Mouse (Mus musculus) liver, postnatal 0 days (tissue): ENCODE data around the gene Adap1. TPM values are rescaled to one million over a fixed set of nuclear protein-coding genes. Genes with fewer than 3 reads are reported as not detected.

Experiments used
- ATAC-seq: fragments of 200-750 bp; cut with Nextera tagmentation; 2 replicates; pipeline ENCODE4 v1.8.0; 2017; ENCODE audit warnings: mild to moderate bottlenecking, moderate library complexity
- DNase-seq: peaks from one replicate; pipeline ENCODE4 v3.0.0-alpha.2; 2016
- H3K27ac ChIP-seq: fragments of 300-500 bp; sonication (generic); 2 replicates; pipeline ENCODE4 v1.5.1; 2014; ENCODE audit warnings: antibody characterized with exemption, moderate library complexity, mild to moderate bottlenecking, low read depth
- H3K27me3 ChIP-seq: fragments of 300-500 bp; sonication (generic); 2 replicates; pipeline ENCODE4 v1.6.1; 2014; ENCODE audit warnings: low read length, control low read depth, mixed read lengths; ENCODE audit not compliant: insufficient read depth
- H3K36me3 ChIP-seq: fragments of 300-500 bp; sonication (generic); replicated peaks from 2 replicates; pipeline ENCODE4 v1.6.1; 2014; ENCODE audit warnings: mild to moderate bottlenecking, control low read depth, low read length, moderate library complexity, mixed read lengths; ENCODE audit not compliant: insufficient read depth
- H3K4me1 ChIP-seq: fragments of 300-500 bp; sonication (generic); 2 replicates; pipeline ENCODE4 v1.6.1; 2014; ENCODE audit warnings: antibody characterized with exemption, mild to moderate bottlenecking, control low read depth; ENCODE audit not compliant: insufficient read depth
- H3K4me2 ChIP-seq: fragments of 300-500 bp; sonication (generic); 2 replicates; pipeline ENCODE4 v1.6.1; 2014; ENCODE audit warnings: low read depth, mild to moderate bottlenecking, low read length, moderate library complexity, mixed read lengths
- H3K4me3 ChIP-seq: fragments of 300-500 bp; sonication (generic); 2 replicates; pipeline ENCODE4 v1.5.1; 2014; ENCODE audit warnings: low read depth, low read length
- H3K9ac ChIP-seq: fragments of 300-500 bp; sonication (generic); replicated peaks from 2 replicates; pipeline ENCODE4 v1.6.1; 2014; ENCODE audit warnings: mild to moderate bottlenecking, moderate library complexity
- H3K9me3 ChIP-seq: fragments of 300-500 bp; sonication (generic); 2 replicates; pipeline ENCODE4 v1.6.1; 2016; ENCODE audit warnings: mild to moderate bottlenecking, control low read depth, low read length, mixed read lengths
- CTCF ChIP-seq: sonication (generic); IDR thresholded peaks from 2 replicates; pipeline ENCODE4 v1.5.1; 2016; ENCODE audit warnings: antibody characterized with exemption, low read depth
- EP300 ChIP-seq: IDR thresholded peaks from 2 replicates; pipeline ENCODE4 v1.6.1; 2016; ENCODE audit warnings: antibody characterized with exemption, low read depth, mild to moderate bottlenecking
- WGBS: fragments of 180-500 bp; shearing (Covaris S2); extraction: QIAGEN DNeasy Blood & Tissue Kit; methylation state at CpG from one replicate; pipeline ENCODE4 v1.1.7; 2014; ENCODE audit not compliant: insufficient replicate concordance; 5-methylcytosine and 5-hydroxymethylcytosine counted together
- polyA plus RNA-seq: library from polyadenylated mRNA; unstranded; fragments of >200 nt; fragmentation: Nextera tagmentation; extraction: Ambion mirVana; gene quantifications from 2 replicates; pipeline ENCODE4 v1.2.1, GENCODE M21; 2015

Adap1 gene
- polyA plus RNA-seq, 1 experiment from 2014 or later: 3.7 TPM

DNA sequence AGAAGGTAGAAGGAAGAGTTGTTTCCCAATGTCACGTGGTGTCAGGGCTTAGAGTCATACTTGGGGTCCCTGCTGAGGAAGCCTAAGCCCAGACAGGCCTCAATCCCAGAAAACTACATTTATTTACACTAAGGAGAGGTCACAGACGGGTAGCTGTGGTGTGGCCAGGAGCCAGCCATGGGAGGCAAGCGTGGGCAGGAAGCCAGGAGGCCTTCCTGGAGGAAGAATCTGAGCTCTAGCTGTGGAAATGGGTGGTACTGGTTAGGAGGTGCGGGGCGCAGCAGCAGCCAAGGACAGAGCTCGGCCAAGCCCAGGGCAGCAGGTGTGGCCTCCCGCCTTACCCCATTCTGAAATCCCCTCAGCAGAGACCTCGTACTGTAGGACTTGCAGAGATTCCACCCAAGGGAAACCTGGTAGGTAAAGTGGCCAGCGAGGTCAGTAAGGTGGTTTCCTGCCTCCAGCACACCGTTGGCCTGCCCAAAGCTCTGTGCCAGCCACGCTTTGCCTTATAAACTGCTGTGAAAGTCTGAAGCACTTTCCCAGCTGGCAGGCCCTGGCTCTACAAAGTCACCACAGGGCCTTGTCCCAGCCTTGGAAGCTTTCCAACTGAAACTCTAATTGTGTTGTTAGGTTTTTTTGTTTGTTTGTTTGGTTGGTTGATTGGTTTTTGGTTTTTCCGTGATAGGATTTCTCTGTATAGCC, 10.3 kb downstream of the Adap1 start:
- no peak for ATAC-seq
- no peak for TF ChIP-seq EP300
- TF ChIP-seq CTCF: no peak
- 71% methylated on average over 12 of the region's 12 CpGs for WGBS
- Histone ChIP-seq H3K4me3 (no peak overlapping the region), H3K9me3 (no peaks in the 10 kb centered on the region), H3K4me2 (no peak overlapping the region), H3K36me3 (no peaks in the 10 kb centered on the region), H3K27ac (no peak overlapping the region), H3K9ac (no peak overlapping the region), H3K4me1 (peaks cover 6% of the 10 kb centered on the region), H3K27me3 (no peaks in the 10 kb centered on the region)
- DNase-seq: no peak

DNA sequence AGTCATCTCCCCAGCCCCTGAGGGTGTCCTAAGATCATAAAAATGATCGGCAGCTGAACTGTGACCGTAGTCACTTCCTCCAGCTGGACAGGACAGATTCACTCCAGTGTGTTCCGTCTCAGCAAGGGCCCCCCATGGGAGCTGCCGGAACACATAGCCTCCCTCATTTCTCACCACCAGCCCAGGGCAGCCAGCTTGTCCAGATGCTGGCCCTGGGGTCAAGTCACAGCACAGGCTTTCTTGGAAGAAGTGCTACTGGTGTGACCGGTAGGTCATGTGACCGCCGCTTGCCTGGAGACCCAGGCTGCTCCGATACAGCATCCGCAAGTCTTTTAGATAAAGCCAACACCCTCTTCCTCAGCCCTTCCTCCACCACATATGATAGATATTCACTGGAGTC, 11.9 kb downstream of the Adap1 start:
- H3K4me2 ChIP-seq: no peak overlapping the region
- no peaks in the 10 kb centered on the region for H3K36me3 ChIP-seq
- 64% methylated on average over 9 of the region's 9 CpGs for WGBS
- DNase-seq: no peak
- peaks cover 8% of the 10 kb centered on the region for H3K4me1 ChIP-seq
- no peak overlapping the region for H3K27ac ChIP-seq
- H3K27me3 ChIP-seq: no peaks in the 10 kb centered on the region
- no peak overlapping the region for H3K4me3 ChIP-seq
- TF ChIP-seq EP300: no peak
- no peak for TF ChIP-seq CTCF
- ATAC-seq: no peak
- no peaks in the 10 kb centered on the region for H3K9me3 ChIP-seq
- no peak overlapping the region for H3K9ac ChIP-seq

DNA sequence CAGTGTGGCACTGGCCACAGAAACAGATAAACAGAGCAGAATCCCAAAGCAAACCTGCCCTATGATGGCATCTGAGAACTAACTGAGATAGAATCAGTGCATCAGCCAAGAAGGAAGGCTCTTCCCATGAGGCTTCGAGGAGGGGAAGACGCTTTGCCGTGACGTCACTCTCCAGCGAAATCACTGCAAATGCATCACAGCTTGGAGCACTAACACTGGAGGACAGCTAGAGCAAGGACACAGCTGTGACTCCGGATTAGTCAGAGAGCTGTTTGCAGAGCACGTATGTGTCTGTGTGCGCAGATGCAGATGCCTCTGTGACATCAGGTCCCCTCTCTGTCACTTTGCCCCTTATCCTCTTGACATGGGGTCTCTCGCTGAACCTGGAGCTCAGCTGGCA, 13.6 kb downstream of the Adap1 start:
- Histone ChIP-seq H3K4me1 (peaks cover 6% of the 10 kb centered on the region), H3K9ac (no peak overlapping the region), H3K9me3 (no peaks in the 10 kb centered on the region), H3K36me3 (no peaks in the 10 kb centered on the region), H3K27me3 (no peaks in the 10 kb centered on the region), H3K4me3 (no peak overlapping the region), H3K4me2 (no peak overlapping the region), H3K27ac (no peak overlapping the region)
- DNase-seq (no peak), ATAC-seq (no peak)
- TF ChIP-seq CTCF (no peak), EP300 (no peak)
- 74% methylated on average over 9 of the region's 9 CpGs for WGBS

DNA sequence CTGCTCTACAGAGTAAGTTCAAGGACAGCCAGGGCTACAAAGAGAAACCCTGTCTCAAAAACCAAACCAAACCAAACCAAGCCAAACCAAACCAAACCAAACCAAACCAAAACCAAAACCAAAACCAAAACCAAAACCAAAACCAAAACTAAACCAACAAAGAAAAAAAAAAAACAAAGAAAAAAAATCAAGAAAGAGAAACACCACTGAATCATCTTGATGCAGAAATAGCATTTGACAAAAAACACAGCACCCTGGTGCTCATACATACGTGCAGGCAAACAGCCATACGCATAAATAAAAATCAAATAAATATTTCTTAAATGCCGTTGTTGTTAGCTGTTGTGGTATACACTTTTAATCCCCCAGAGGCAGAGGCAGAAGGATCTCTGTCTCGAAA, 14.9 kb downstream of the Adap1 start:
- TF ChIP-seq EP300 (no peak), CTCF (no peak)
- Histone ChIP-seq H3K27ac (no peak overlapping the region), H3K4me1 (peaks cover 6% of the 10 kb centered on the region), H3K27me3 (no peaks in the 10 kb centered on the region), H3K4me2 (no peak overlapping the region), H3K36me3 (no peaks in the 10 kb centered on the region), H3K9ac (no peak overlapping the region), H3K9me3 (no peaks in the 10 kb centered on the region), H3K4me3 (no peak overlapping the region)
- DNase-seq: no peak
- 75% methylated on average over 4 of the region's 4 CpGs for WGBS
- no peak for ATAC-seq

DNA sequence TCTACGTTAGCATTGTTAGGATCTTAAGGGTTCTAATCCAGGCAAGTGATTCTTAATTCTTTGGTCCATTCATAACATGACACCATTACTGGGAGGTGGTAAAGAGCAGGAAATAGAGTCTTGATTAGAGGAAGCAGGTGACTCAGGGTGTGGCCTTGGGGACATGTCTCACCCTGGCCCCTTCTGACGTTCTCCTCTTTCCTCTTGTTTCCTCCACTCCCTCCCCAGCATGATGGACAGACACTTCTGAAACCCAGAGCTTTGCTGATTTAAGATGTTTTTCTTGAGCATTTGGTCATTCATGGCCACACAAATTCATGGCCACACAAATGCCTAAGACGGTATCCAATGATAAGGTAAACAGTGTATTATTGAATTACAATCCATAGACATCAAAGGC, 15.5 kb downstream of the Adap1 start:
- Histone ChIP-seq H3K4me2 (no peak overlapping the region), H3K27ac (no peak overlapping the region), H3K36me3 (no peaks in the 10 kb centered on the region), H3K9ac (no peak overlapping the region), H3K9me3 (no peaks in the 10 kb centered on the region), H3K27me3 (no peaks in the 10 kb centered on the region), H3K4me1 (peaks cover 5% of the 10 kb centered on the region), H3K4me3 (no peak overlapping the region)
- no peak for ATAC-seq
- no peak for TF ChIP-seq EP300
- no peak for DNase-seq
- 64% methylated on average over 3 of the region's 3 CpGs for WGBS

DNA sequence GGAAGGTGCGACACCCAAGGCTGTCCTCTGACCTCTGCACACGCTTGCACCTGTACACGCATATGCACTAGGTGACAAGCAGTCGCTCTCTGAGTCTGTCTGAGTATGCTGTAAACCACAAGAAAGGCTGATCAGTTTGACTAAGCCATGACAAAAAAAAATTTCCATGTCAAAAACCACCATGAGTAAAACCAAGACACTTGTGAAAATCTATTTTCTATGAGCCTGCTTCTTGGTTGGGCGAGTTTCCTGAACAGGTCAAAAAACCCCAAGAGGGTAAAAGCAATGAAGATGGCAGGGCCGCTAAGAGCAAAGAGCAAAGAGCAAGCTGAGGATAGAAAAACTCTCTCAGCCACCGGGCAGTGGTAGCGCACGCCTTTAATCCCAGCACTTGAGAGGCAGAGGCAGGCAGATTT, 21.8 kb downstream of the Adap1 start:
- Histone ChIP-seq H3K4me2 (no peak overlapping the region), H3K4me1 (peaks cover 14% of the 10 kb centered on the region; the same call in 1 of the 2 replicates), H3K4me3 (no peak overlapping the region), H3K9me3 (no peaks in the 10 kb centered on the region), H3K27ac (no peak overlapping the region), H3K27me3 (no peaks in the 10 kb centered on the region), H3K9ac (no peak overlapping the region), H3K36me3 (no peaks in the 10 kb centered on the region)
- 76% methylated on average over 9 of the region's 9 CpGs for WGBS
- ATAC-seq (no peak), DNase-seq (no peak)
- TF ChIP-seq EP300 (no peak), CTCF (no peak)

DNA sequence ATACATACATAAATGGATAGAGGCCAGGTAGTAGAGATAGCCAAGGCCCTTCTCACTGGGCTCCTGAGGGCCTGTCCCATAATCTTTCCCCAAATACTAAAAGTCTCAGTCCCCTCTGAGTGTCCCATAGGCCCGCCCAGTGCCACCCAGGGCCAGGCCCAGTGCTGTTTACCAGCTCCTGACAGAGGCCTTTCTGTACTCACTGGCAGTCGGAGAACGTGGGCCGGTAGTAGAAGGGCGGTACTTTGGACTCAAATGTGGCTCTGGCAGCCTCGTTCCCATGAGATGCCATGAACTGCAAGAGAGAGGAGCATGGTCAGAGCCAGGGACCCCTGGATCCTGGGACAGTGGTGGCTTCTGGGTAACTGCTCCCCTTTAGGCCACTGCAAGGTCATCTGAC, 23.3 kb downstream of the Adap1 start:
- no peaks in the 10 kb centered on the region for H3K36me3 ChIP-seq
- no peak for ATAC-seq
- H3K4me2 ChIP-seq: no peak overlapping the region
- DNase-seq: no peak
- peaks cover 16% of the 10 kb centered on the region for H3K4me1 ChIP-seq
- no peaks in the 10 kb centered on the region for H3K27me3 ChIP-seq
- no peaks in the 10 kb centered on the region for H3K9me3 ChIP-seq
- TF ChIP-seq CTCF (no peak), EP300 (no peak)
- 75% methylated on average over 6 of the region's 6 CpGs for WGBS
- no peak overlapping the region for H3K27ac ChIP-seq
- H3K9ac ChIP-seq: no peak overlapping the region
- H3K4me3 ChIP-seq: no peak overlapping the region
